In genomic region chr1:135005696-135006095, GRCm38 (mm10) we compare ENCODE assay signal across 25 mouse cellular contexts. TPM values are rescaled to one million over a fixed set of nuclear protein-coding genes. Genes with fewer than 3 reads are reported as not detected.
A peak's percentile ranks its signal among the peaks of the same experiment; 100 is the strongest.
DNase-seq lines count a peak whose midpoint lies in the region; ATAC-seq and TF ChIP-seq lines count a peak whose summit lies in the region.
"Had no signal": no experiment of that assay in that cellular context is flagged by ENCODE, and none has a peak within 500 bp of the region (broad histone marks: within the 10 kb centered on the region; RNA-seq: fewer than 3 reads in every experiment).

No protein-coding gene starts in this region.

- no peak for TF ChIP-seq EP300 in heart, postnatal 0 days (IDR thresholded peaks at IDR 0.05; ENCODE audit: low read depth)
- TF ChIP-seq EP300 in liver, postnatal 0 days (IDR thresholded peaks at IDR 0.05; ENCODE audit: low read depth): no peak

- no peaks in the 10 kb centered on the region for H3K4me1 ChIP-seq in heart, embryonic 11.5 days (ENCODE audit: control insufficient read depth, insufficient read depth, low read length)
- peaks cover 19% of the 10 kb centered on the region; the same call in 1 of the 2 replicates for H3K4me1 ChIP-seq in heart, postnatal 0 days (ENCODE audit: control insufficient read depth, insufficient read depth)
- H3K4me1 ChIP-seq in liver, postnatal 0 days (ENCODE audit: insufficient read depth): no peaks in the 10 kb centered on the region
- no peaks in the 10 kb centered on the region for H3K4me1 ChIP-seq in kidney, embryonic 14.5 days (ENCODE audit: control insufficient read depth, insufficient read depth, low read length)
- H3K4me1 ChIP-seq: hindbrain, embryonic 15.5 days; liver, embryonic 15.5 days had no signal

- H3K4me3 ChIP-seq in heart, embryonic 11.5 days (ENCODE audit: low read depth, low read length): no peak overlapping the region
- H3K4me3 ChIP-seq in heart, postnatal 0 days (ENCODE audit: low read depth, low read length): no peak overlapping the region
- no peak overlapping the region for H3K4me3 ChIP-seq in liver, postnatal 0 days (ENCODE audit: low read depth, low read length)
- H3K4me3 ChIP-seq in kidney, embryonic 14.5 days (ENCODE audit: low read length): no peak overlapping the region
- H3K4me3 ChIP-seq: embryonic facial prominence, embryonic 10.5 days; forebrain, embryonic 10.5 days; gastrocnemius, adult 2 months; hindbrain, embryonic 15.5 days; liver, embryonic 15.5 days; midbrain, embryonic 12.5 days; neural tube, embryonic 15.5 days had no signal

- 0 out of 2 replicates have a peak, but pooled peaks cover 3% of the 10 kb centered on the region for H3K27me3 ChIP-seq in heart, embryonic 11.5 days (ENCODE audit: control insufficient read depth, insufficient read depth, low read length)
- no peaks in the 10 kb centered on the region for H3K27me3 ChIP-seq in heart, postnatal 0 days (ENCODE audit: control insufficient read depth, insufficient read depth, low read length)
- no peaks in the 10 kb centered on the region for H3K27me3 ChIP-seq in liver, postnatal 0 days (ENCODE audit: insufficient read depth, low read length)
- H3K27me3 ChIP-seq in kidney, embryonic 14.5 days (ENCODE audit: control insufficient read depth, insufficient read depth, low read length): peaks cover 5% of the 10 kb centered on the region
- H3K27me3 ChIP-seq: hindbrain, embryonic 15.5 days; liver, embryonic 15.5 days; midbrain, embryonic 12.5 days; neural tube, embryonic 15.5 days had no signal

- ATAC-seq in heart, embryonic 11.5 days (replicated peaks; ENCODE audit: insufficient number of reproducible peaks, low FRiP score, low TSS enrichment): no peak
- ATAC-seq in heart, postnatal 0 days (ENCODE audit: insufficient read depth, low read depth): peak; percentile 47; the same call in 1 of the 2 replicates
- no peak for ATAC-seq in liver, postnatal 0 days
- ATAC-seq in kidney, embryonic 14.5 days (ENCODE audit: low FRiP score, low TSS enrichment): no peak
- ATAC-seq: CD4-positive, CD25-positive, alpha-beta regulatory T cell, adult 4 months; forebrain, embryonic 16.5 days; lung, postnatal 0 days had no signal

- peak; percentile 96 for DNase-seq in heart, adult 11 months
- peak; percentile 81 for DNase-seq in ovary, adult 18-20 months (ENCODE audit: low spot score)
- DNase-seq in ovary, postnatal 10 days (ENCODE audit: low spot score): no peak
- no peak for DNase-seq in heart, postnatal 0 days (ENCODE audit: low spot score)
- DNase-seq in liver, postnatal 0 days: no peak
- DNase-seq: cerebellum, adult 11-12 months; gastrocnemius, adult 2 months; kidney, adult 9 months; kidney, postnatal 36 days; liver; retina, postnatal 1 day; right cerebral cortex, postnatal 25 days; spleen, adult 18-20 months; thymus, postnatal 14 days had no signal

- no peak overlapping the region for H3K4me2 ChIP-seq in heart, embryonic 11.5 days
- no peak overlapping the region for H3K4me2 ChIP-seq in heart, postnatal 0 days (ENCODE audit: low read depth, low read length)
- H3K4me2 ChIP-seq in liver, postnatal 0 days (ENCODE audit: low read depth, low read length): no peak overlapping the region
- H3K4me2 ChIP-seq in kidney, embryonic 14.5 days (replicated peaks; ENCODE audit: low read depth, low read length): no peak overlapping the region
- H3K4me2 ChIP-seq: hindbrain, embryonic 15.5 days; liver, embryonic 15.5 days; midbrain, embryonic 12.5 days; neural tube, embryonic 15.5 days had no signal

- no peak overlapping the region for H3K27ac ChIP-seq in heart, embryonic 11.5 days (ENCODE audit: low read depth, low read length)
- peak overlapping the region; percentile 56 for H3K27ac ChIP-seq in heart, postnatal 0 days (ENCODE audit: low read depth)
- H3K27ac ChIP-seq in liver, postnatal 0 days (ENCODE audit: low read depth): no peak overlapping the region
- no peak overlapping the region for H3K27ac ChIP-seq in kidney, embryonic 14.5 days (ENCODE audit: low read depth, low read length)
- H3K27ac ChIP-seq: embryonic facial prominence, embryonic 10.5 days; forebrain, embryonic 10.5 days; gastrocnemius, adult 2 months; hindbrain, embryonic 15.5 days; liver, embryonic 15.5 days; midbrain, embryonic 12.5 days; neural tube, embryonic 15.5 days had no signal

- TF ChIP-seq CTCF in heart, postnatal 0 days (IDR thresholded peaks at IDR 0.05; ENCODE audit: low read depth): no peak
- no peak for TF ChIP-seq CTCF in liver, postnatal 0 days (IDR thresholded peaks at IDR 0.05; ENCODE audit: low read depth)

- H3K36me3 ChIP-seq in heart, embryonic 11.5 days (ENCODE audit: control insufficient read depth, insufficient read depth, low read length): no peaks in the 10 kb centered on the region
- H3K36me3 ChIP-seq in heart, postnatal 0 days (replicated peaks; ENCODE audit: control insufficient read depth, insufficient read depth, low read length): no peaks in the 10 kb centered on the region
- no peaks in the 10 kb centered on the region for H3K36me3 ChIP-seq in liver, postnatal 0 days (replicated peaks; ENCODE audit: insufficient read depth, low read length)
- H3K36me3 ChIP-seq in kidney, embryonic 14.5 days (ENCODE audit: control insufficient read depth, insufficient read depth, low read length): no peaks in the 10 kb centered on the region
- H3K36me3 ChIP-seq: embryonic facial prominence, embryonic 10.5 days; forebrain, embryonic 10.5 days; hindbrain, embryonic 15.5 days; liver, embryonic 15.5 days; midbrain, embryonic 12.5 days; neural tube, embryonic 15.5 days had no signal

- 66% methylated on average over 7 of the region's 7 CpGs for WGBS in heart, embryonic 11.5 days (ENCODE audit: insufficient replicate concordance)
- 26% methylated on average over 7 of the region's 7 CpGs for WGBS in heart, postnatal 0 days
- 77% methylated on average over 7 of the region's 7 CpGs for WGBS in liver, postnatal 0 days (ENCODE audit: insufficient replicate concordance)
- 52% methylated on average over 7 of the region's 7 CpGs for WGBS in kidney, embryonic 14.5 days

- no peak overlapping the region for H3K9ac ChIP-seq in heart, embryonic 11.5 days (ENCODE audit: low read depth, low read length)
- H3K9ac ChIP-seq in heart, postnatal 0 days (replicated peaks; ENCODE audit: low read depth, low read length): no peak overlapping the region
- H3K9ac ChIP-seq in liver, postnatal 0 days (replicated peaks): no peak overlapping the region
- no peak overlapping the region for H3K9ac ChIP-seq in kidney, embryonic 14.5 days (ENCODE audit: low read depth, low read length)
- H3K9ac ChIP-seq: hindbrain, embryonic 15.5 days; liver, embryonic 15.5 days; midbrain, embryonic 12.5 days; neural tube, embryonic 15.5 days had no signal

- H3K9me3 ChIP-seq in heart, embryonic 11.5 days (replicated peaks; ENCODE audit: control insufficient read depth, low read length): no peaks in the 10 kb centered on the region
- H3K9me3 ChIP-seq in heart, postnatal 0 days (replicated peaks; ENCODE audit: control insufficient read depth, low read length): no peaks in the 10 kb centered on the region
- H3K9me3 ChIP-seq in liver, postnatal 0 days (ENCODE audit: low read length): no peaks in the 10 kb centered on the region
- no peaks in the 10 kb centered on the region for H3K9me3 ChIP-seq in kidney, embryonic 14.5 days (ENCODE audit: control insufficient read depth, low read length)
- H3K9me3 ChIP-seq: embryonic facial prominence, embryonic 10.5 days; forebrain, embryonic 10.5 days; hindbrain, embryonic 15.5 days; liver, embryonic 15.5 days; midbrain, embryonic 12.5 days; neural tube, embryonic 15.5 days had no signal

RNA-seq across cellular contexts. Expression of gene Ube2t, which starts 43.3 kb away (rescaled TPM):
- polyA plus RNA-seq in heart, embryonic 11.5 days (2014; fragmentation: Nextera tagmentation; extraction: Ambion mirVana): 48.0 and 48.6 TPM in 2 replicates
- 30.2 and 34.3 TPM in 2 replicates for total RNA-seq in heart, postnatal 0 days (2014; rRNA removed; ENCODE audit: low replicate concordance)
- 22.5 and 25.3 TPM in 2 replicates for polyA plus RNA-seq in heart, postnatal 0 days (2015; fragmentation: Nextera tagmentation; extraction: Ambion mirVana)
- 17.1 and 17.6 TPM in 2 replicates for polyA plus RNA-seq in liver, postnatal 0 days (2015; fragmentation: Nextera tagmentation; extraction: Ambion mirVana)
- polyA plus RNA-seq in kidney, embryonic 14.5 days (2014; fragmentation: Nextera tagmentation; extraction: Ambion mirVana): 40.6 and 50.3 TPM in 2 replicates

RNA-seq across cellular contexts. Expression of gene Ppp1r12b, which starts 50.0 kb away (rescaled TPM):
- polyA plus RNA-seq in heart, embryonic 11.5 days (2014; fragmentation: Nextera tagmentation; extraction: Ambion mirVana): 23.2 and 26.7 TPM in 2 replicates
- total RNA-seq in heart, postnatal 0 days (2014; rRNA removed; ENCODE audit: low replicate concordance): 65.3 and 69.9 TPM in 2 replicates
- 22.6 and 23.0 TPM in 2 replicates for polyA plus RNA-seq in heart, postnatal 0 days (2015; fragmentation: Nextera tagmentation; extraction: Ambion mirVana)
- polyA plus RNA-seq in liver, postnatal 0 days (2015; fragmentation: Nextera tagmentation; extraction: Ambion mirVana): 0.93 and 1.4 TPM in 2 replicates
- 4.8 and 7.6 TPM in 2 replicates for polyA plus RNA-seq in kidney, embryonic 14.5 days (2014; fragmentation: Nextera tagmentation; extraction: Ambion mirVana)

Comparison
In these comparisons a context has a peak if more than half of its experiments do, and no peak if none do; other contexts are left out.
1. DNase-seq: peak in heart, adult 11 months (single experiment) and ovary, adult 18-20 months (single experiment); none in ovary, postnatal 10 days (single experiment), heart, postnatal 0 days (single experiment) and liver, postnatal 0 days (single experiment).